Mouse (Mus musculus) c-Kit-positive CD71-negative TER-119-negative erythroid progenitor cells, embryonic 14.5 days (primary cell): ENCODE measurements around the gene Hic2.

Experiments
- DNase-seq: peaks from one replicate; pipeline ENCODE4 v3.0.0-alpha.2; 2013; ENCODE audit warnings: low read depth

Gene Hic2

DNA sequence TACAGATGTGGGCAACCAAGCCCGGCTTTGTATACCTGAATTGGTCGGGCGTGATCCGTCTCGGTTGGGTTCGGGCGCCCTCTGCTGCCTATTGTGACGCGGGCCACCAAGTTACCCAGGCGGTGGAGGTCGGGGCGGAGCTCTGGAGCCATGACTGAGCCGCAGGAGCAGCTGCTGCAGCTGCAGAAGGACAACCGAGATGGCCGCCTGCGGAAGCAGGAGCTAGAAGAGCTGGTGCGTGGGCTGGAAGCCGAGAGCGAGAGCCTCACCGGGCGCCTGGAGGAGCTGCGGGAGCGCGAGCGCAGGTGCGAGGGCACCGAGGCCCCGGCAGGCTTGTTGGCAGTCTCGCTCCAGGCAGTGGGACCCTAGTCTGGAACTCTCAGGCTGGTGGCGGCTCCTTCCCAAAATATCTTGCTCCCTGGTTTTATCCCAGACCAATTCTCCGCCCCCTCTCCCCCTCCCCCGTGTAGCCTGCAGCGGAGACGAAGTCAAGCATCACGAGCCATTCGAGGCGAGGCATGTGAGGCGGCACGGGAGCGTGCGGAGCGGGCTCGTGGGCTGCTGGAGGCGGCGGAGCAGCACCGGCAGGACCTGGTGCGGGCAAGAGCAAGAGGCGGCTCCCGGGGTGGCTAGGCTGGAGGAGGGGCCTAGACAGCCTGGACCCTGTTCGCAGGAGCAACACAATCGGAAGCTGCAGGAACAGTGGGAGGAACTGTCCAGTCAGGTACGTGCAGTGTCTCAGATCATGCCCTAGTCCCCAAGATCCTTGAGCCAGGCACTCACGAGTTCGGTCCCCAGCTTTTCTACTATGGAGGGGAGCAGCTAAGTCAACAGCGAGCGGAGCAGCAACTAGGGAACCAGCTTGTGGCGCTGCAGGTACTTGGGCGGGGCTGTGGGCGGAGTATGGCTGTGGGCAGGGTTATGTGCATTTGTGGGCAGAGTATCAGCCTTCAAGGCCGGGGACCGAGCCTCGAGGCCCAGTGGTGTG, 43.1 kb downstream of the Hic2 start:
- peak; percentile 87 for DNase-seq

DNA sequence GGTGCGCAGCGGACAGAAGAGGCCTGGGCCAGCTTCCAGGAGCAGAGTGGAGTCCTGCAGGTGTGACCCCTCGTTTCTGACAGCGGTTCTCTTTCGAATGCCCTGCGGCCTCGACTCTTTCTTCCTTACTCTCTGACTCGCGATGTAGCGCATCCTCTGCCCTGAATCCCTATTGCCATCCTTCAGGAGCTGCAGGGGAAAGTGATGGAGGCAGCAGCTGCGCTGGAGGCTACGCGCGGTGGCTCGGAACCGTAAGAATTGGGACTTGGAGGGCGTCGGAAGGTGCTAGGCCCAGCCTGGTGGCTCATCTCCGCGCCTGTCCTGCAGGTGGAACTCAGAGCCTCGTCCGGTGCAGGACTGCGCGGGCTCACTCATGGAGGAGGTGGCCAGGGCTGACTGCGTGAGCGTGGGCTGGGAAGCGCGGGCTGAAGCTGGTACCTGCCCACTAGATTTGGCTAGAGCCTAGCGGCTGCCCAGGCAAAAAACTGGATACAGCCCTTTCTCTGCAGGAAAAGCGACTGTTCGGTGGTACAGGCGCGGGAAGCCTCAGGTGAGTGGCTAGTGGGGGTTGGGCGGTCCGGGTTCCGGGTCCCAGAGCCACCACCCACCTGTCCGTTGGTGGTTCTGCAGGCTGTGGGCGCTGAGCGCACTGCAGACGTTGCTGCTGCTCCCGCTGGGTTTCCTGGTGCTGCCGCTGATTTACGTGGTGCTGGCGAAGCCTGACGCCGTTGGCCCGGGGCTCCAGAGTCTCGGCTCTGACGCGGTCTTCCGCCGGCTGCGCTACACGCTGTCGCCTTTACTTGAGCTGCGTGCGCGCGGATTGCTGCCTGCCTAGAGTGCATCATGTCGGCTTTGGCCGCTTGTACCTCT, 44.2 kb downstream of the Hic2 start:
- peak; percentile 23 for DNase-seq

DNA sequence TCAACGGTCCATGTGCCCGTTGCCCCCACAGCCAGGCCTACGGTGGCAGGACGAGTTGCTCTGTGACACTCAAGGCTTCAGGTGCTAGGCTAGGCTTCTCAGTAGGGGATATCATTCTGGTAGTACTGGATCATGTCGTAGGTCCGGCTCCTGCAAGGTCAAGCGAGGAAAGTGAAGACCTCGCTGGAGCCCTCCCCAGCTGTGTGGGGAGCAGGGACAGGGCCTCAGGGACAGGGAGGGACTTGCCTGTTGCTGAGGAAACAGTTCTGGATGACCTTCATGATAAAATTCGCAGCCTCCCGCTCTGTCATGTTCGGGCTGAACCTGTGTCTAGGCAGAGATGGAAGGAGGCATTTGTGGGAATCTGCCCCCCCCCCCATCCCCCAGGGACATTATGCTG, 47.1 kb downstream of the Hic2 start:
- DNase-seq: no peak

DNA sequence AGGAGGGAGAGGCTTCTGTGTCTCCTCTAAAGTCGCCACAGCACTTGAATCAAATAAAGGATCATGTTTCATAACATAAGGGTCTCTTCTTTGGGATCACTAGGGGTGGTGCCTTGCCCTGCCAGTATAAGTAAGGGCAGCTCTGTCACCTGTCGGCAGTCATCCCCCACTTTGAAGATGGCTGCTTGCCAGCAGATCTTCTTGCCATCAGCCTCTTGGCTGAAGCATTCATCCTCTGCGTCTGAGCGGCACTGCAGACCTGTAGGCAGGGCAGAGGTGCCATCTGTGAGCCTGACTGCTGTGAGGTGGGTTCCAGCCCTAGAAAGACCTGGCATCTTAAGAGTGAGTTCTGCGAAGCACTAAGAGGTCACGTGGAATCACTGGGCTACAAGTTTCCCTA, 49.8 kb downstream of the Hic2 start:
- no peak for DNase-seq

DNA sequence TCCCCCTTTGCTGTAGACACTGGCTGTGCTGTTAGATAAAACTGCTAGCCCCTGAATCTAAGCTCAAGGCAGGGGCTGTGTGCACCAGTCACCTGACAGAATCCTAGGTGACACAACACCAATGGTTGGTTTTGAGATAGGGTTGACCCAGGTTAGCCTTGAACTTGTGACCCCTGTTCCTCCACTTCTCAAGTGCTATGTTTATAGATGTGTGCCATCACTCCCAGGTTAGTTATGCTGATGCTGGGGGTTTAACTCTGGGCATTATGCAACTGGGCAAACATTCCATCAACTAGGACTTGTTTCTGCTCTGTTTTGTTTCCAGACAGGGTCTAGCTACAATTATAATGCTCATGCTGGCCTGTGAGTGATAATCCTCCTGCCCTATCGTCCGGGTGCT, 53.7 kb downstream of the Hic2 start:
- no peak for DNase-seq

DNA sequence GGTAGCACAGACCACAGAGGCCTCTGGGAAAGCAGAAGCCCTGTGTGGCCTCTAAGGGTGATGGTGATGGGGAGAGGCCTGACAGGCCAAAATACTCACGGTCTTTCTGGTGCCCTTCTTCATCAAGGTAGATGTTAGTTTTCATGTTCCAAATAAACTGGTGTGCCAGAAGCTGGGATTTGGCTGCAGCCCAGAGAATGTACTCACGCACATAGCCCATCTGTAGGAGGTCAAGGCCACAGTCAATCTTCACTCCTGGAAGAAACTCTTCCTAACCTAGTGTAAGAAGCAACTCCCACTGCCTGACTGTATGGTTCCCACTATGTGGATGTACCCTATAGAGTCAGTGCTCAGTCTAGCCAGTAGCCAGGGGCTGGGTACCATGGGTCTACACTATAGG, 57.6 kb downstream of the Hic2 start:
- DNase-seq: no peak

DNA sequence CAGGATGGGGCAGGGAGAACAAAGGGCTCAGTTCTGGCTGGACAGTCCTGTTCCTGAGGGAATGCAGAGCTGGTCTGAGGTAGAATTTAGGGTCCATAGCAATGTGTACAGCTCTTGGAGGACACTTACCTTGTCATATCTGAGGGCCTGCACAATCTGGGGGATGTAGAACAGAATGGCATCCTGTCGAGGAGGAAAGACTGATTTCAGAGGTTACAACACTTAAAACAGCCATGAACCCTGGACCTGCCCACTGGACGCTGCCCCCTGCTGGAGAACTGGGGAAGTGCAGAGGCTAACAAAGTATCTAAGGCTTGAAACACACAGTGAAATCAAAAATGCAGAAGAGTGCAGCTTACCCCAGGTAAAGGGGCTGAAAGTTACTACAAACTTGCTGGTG, 59.4 kb downstream of the Hic2 start:
- DNase-seq: peak; percentile 63

DNA sequence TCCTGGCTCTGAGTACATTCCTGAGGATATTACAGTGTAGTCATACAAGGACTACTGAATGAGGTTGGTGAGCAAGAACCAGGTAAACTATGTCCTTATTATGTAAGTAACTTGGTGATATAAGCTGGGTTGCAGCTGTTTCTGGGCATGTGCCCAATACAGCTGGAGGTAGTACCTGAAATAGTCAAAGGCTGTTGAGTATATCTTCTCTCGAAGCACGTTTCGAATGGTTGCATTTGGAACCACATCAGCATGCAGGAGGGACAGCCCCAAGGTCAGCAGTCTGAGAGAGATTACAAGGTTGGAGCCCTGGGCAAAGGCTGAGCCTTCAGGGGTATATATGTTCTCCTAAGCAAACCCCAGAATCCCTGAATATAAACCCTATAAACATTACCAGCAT, 67.4 kb downstream of the Hic2 start:
- no peak for DNase-seq

GRCm38 (mm10) chr16:17303521-17304245, 70.3 kb downstream of the Hic2 start:
- DNase-seq: no peak

DNA sequence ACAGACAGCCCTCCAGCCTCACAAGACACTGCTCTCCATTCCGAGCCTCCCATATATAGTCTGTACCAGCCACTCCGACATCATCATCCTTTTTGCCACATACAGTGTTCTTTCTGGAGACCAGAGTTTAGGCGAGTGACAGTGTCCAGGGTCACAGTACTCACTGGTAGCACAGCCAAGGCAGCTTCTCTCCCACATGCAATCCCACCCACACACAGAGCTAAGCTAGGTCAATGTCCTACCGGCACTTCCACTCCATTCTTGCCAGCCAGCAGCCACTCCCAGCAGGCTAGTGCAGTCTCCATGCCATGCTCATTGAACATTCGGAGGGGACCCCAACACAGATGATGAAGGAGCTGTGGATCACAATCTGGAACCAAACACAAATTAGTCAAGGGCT, 74.1 kb downstream of the Hic2 start:
- DNase-seq: no peak

DNA sequence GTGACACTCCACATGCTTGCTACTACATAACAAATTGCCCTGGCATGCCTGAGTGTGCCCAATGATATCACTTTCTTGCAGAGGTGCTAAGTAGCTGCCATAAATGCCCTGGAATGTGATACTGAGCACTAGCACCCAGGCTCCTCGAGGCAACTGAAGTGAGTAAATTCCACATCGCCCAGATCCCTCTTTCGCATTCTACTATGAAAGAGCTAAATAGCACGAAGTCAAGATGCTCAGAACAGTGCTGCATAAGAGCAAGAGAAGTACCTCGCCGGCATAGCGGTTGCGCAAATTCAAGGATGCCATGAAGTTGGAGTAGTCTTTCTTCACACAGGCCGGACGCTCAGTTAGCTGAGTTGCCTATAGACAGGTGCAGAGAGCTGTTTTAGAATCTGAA, 75.7 kb downstream of the Hic2 start:
- DNase-seq: no peak

DNA sequence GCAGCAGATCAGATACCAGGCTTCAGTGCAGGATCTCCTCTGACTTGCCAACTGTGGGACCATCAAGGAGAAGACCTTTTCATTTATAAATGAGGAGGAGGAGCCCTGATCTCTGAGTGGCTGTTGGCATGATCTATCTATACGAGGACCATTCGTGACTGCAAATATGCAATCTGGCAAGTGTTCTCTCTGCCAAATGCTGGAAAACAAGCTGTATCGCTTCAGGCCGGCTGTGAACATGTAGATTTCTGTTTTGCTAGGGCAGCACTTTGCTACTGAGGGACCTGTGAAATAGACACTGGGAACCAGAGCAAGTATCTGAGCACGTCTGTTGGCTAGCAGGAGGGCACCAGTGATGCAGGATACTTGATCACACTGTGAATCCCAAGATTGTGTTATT, 79.2 kb downstream of the Hic2 start:
- no peak for DNase-seq
